Mouse (Mus musculus): ENCODE results near the gene Cyp4f16. TPM values are rescaled to one million over a fixed set of nuclear protein-coding genes. Genes with fewer than 3 reads are reported as not detected.
"Not testable (repeated sequence)": the region's sequence is repeated elsewhere in the genome, so short reads cannot be mapped to it uniquely, and the experiment has no call there.

The Cyp4f16 gene
- 11.4 and 13.2 TPM in 2 replicates for polyA plus RNA-seq (2016; fragmentation: Nextera tagmentation; extraction: Ambion mirVana)

GRCm38 (mm10) chr17:32536051-32536866 lies at the start of gene Cyp4f16:
Gene Cyp4f16, plus strand, starts transcription at chr17:32536558.
- WGBS: 18% methylated on average over 5 of the region's 5 CpGs
- DNase-seq (ENCODE audit: low spot score): peak; percentile 61
- not testable (repeated sequence) for H3K27me3 ChIP-seq (ENCODE audit: low read depth, poor library complexity, severe bottlenecking); H3K36me3 ChIP-seq; H3K9me3 ChIP-seq (replicated peaks)
- H3K4me3 ChIP-seq: peak within 1 kb of the TSS; percentile 48
- H3K27ac ChIP-seq (replicated peaks): peak within 1 kb of the TSS; percentile 64
- H3K4me1 ChIP-seq: peaks cover 17% of the 10 kb centered on the region

- H3K36me3 ChIP-seq: no peaks in the 10 kb centered on the region
- H3K4me1 ChIP-seq: 0 out of 2 replicates have a peak, but pooled peaks cover 6% of the 10 kb centered on the region
- 7% methylated on average over 30 of the region's 30 CpGs for WGBS
- H3K9me3 ChIP-seq (replicated peaks): peaks cover 10% of the 10 kb centered on the region; the same call in 1 of the 2 replicates
- peak overlapping the region; percentile 53 for H3K4me3 ChIP-seq
- peaks cover 35% of the 10 kb centered on the region for H3K27me3 ChIP-seq (ENCODE audit: low read depth, poor library complexity, severe bottlenecking)
- peak; percentile 57 for DNase-seq (ENCODE audit: low spot score)
- peak overlapping the region; percentile 55; the same call in 1 of the 2 replicates for H3K27ac ChIP-seq (replicated peaks)
Measured at GRCm38 (mm10) chr17:32492349-32492980, 43.9 kb upstream of the Cyp4f16 start.

GRCm38 (mm10) chr17:32494601-32495000 lies 41.8 kb upstream of the Cyp4f16 start:
- Histone ChIP-seq H3K36me3 (no peaks in the 10 kb centered on the region), H3K27ac (replicated peaks) (no peak overlapping the region), H3K4me3 (no peak overlapping the region), H3K9me3 (replicated peaks) (peaks cover 10% of the 10 kb centered on the region; the same call in 1 of the 2 replicates), H3K4me1 (0 out of 2 replicates have a peak, but pooled peaks cover 6% of the 10 kb centered on the region), H3K27me3 (ENCODE audit: low read depth, poor library complexity, severe bottlenecking) (peaks cover 34% of the 10 kb centered on the region)
- 50% methylated on average over 1 of the region's 1 CpGs for WGBS
- peak; percentile 51 for DNase-seq (ENCODE audit: low spot score)

GRCm38 (mm10) chr17:32500511-32500910 lies 35.8 kb upstream of the Cyp4f16 start:
- not testable (repeated sequence) for DNase-seq (ENCODE audit: low spot score); H3K36me3 ChIP-seq; H3K27me3 ChIP-seq (ENCODE audit: low read depth, poor library complexity, severe bottlenecking); H3K9me3 ChIP-seq (replicated peaks); H3K4me1 ChIP-seq; H3K4me3 ChIP-seq; H3K27ac ChIP-seq (replicated peaks)
- 82% methylated on average over 4 of the region's 4 CpGs for WGBS

- Histone ChIP-seq H3K36me3 (no peaks in the 10 kb centered on the region), H3K9me3 (replicated peaks) (0 out of 2 replicates have a peak, but pooled peaks cover 5% of the 10 kb centered on the region), H3K27ac (replicated peaks) (no peak overlapping the region), H3K27me3 (ENCODE audit: low read depth, poor library complexity, severe bottlenecking) (no peaks in the 10 kb centered on the region), H3K4me1 (peaks cover 11% of the 10 kb centered on the region), H3K4me3 (no peak overlapping the region)
- 79% methylated on average over 3 of the region's 3 CpGs for WGBS
- no peak for DNase-seq (ENCODE audit: low spot score)
Measured at GRCm38 (mm10) chr17:32501051-32501450, 35.3 kb upstream of the Cyp4f16 start.

GRCm38 (mm10) chr17:32503111-32503510 lies 33.2 kb upstream of the Cyp4f16 start:
- Histone ChIP-seq H3K4me3 (no peak overlapping the region), H3K27ac (replicated peaks) (no peak overlapping the region), H3K4me1 (peaks cover 23% of the 10 kb centered on the region), H3K9me3 (replicated peaks) (no peaks in the 10 kb centered on the region), H3K36me3 (no peaks in the 10 kb centered on the region), H3K27me3 (ENCODE audit: low read depth, poor library complexity, severe bottlenecking) (no peaks in the 10 kb centered on the region)
- WGBS: 82% methylated on average over 2 of the region's 2 CpGs
- no peak for DNase-seq (ENCODE audit: low spot score)

- peak; percentile 89 for DNase-seq (ENCODE audit: low spot score)
- no peaks in the 10 kb centered on the region for H3K27me3 ChIP-seq (ENCODE audit: low read depth, poor library complexity, severe bottlenecking)
- H3K4me1 ChIP-seq: peaks cover 23% of the 10 kb centered on the region
- WGBS: 2% methylated on average over 30 of the region's 30 CpGs
- peak within 1 kb of the TSS; percentile 60 for H3K4me3 ChIP-seq
- H3K9me3 ChIP-seq (replicated peaks): no peaks in the 10 kb centered on the region
- H3K36me3 ChIP-seq: 0 out of 2 replicates have a peak, but pooled peaks cover 7% of the 10 kb centered on the region
- peak within 1 kb of the TSS; percentile 88 for H3K27ac ChIP-seq (replicated peaks)
Measured at GRCm38 (mm10) chr17:32505851-32506728, 30.3 kb upstream of the Cyp4f16 start, which contains the start of gene Cyp4f17. Gene Cyp4f17, plus strand, starts transcription at chr17:32506050.

GRCm38 (mm10) chr17:32506729-32507245 lies 29.6 kb upstream of the Cyp4f16 start:
- H3K9me3 ChIP-seq (replicated peaks): no peaks in the 10 kb centered on the region
- H3K27me3 ChIP-seq (ENCODE audit: low read depth, poor library complexity, severe bottlenecking): no peaks in the 10 kb centered on the region
- H3K27ac ChIP-seq (replicated peaks): peak overlapping the region; percentile 88
- no peak for DNase-seq (ENCODE audit: low spot score)
- peak overlapping the region; percentile 60 for H3K4me3 ChIP-seq
- 42% methylated on average over 9 of the region's 9 CpGs for WGBS
- 0 out of 2 replicates have a peak, but pooled peaks cover 7% of the 10 kb centered on the region for H3K36me3 ChIP-seq
- peaks cover 23% of the 10 kb centered on the region for H3K4me1 ChIP-seq

GRCm38 (mm10) chr17:32516126-32516525 lies 20.2 kb upstream of the Cyp4f16 start:
- WGBS: 83% methylated on average over 5 of the region's 5 CpGs
- H3K27me3 ChIP-seq (ENCODE audit: low read depth, poor library complexity, severe bottlenecking): no peaks in the 10 kb centered on the region
- DNase-seq (ENCODE audit: low spot score): no peak
- no peak overlapping the region for H3K4me3 ChIP-seq
- H3K9me3 ChIP-seq (replicated peaks): no peaks in the 10 kb centered on the region
- 0 out of 2 replicates have a peak, but pooled peaks cover 3% of the 10 kb centered on the region for H3K36me3 ChIP-seq
- no peaks in the 10 kb centered on the region for H3K4me1 ChIP-seq
- H3K27ac ChIP-seq (replicated peaks): no peak overlapping the region

GRCm38 (mm10) chr17:32521981-32522380 lies 14.4 kb upstream of the Cyp4f16 start:
- H3K4me3 ChIP-seq: no peak overlapping the region
- no peaks in the 10 kb centered on the region for H3K4me1 ChIP-seq
- H3K27ac ChIP-seq (replicated peaks): no peak overlapping the region
- WGBS: 90% methylated on average over 5 of the region's 5 CpGs
- H3K9me3 ChIP-seq (replicated peaks): no peaks in the 10 kb centered on the region
- H3K36me3 ChIP-seq: peaks cover 23% of the 10 kb centered on the region
- DNase-seq (ENCODE audit: low spot score): no peak
- no peaks in the 10 kb centered on the region for H3K27me3 ChIP-seq (ENCODE audit: low read depth, poor library complexity, severe bottlenecking)

GRCm38 (mm10) chr17:32522386-32522785 lies 14.0 kb upstream of the Cyp4f16 start:
- H3K27ac ChIP-seq (replicated peaks): no peak overlapping the region

GRCm38 (mm10) chr17:32522816-32523215 lies 13.5 kb upstream of the Cyp4f16 start:
- 90% methylated on average over 5 of the region's 5 CpGs for WGBS
- Histone ChIP-seq H3K27ac (replicated peaks) (no peak overlapping the region), H3K9me3 (replicated peaks) (no peaks in the 10 kb centered on the region)

More at GRCm38 (mm10) chr17:32522386-32522785, 14.0 kb upstream of the Cyp4f16 start:
- WGBS: 88% methylated on average over 4 of the region's 4 CpGs
- H3K36me3 ChIP-seq: peaks cover 23% of the 10 kb centered on the region
- no peak overlapping the region for H3K4me3 ChIP-seq
- DNase-seq (ENCODE audit: low spot score): no peak
- no peaks in the 10 kb centered on the region for H3K4me1 ChIP-seq
- no peaks in the 10 kb centered on the region for H3K27me3 ChIP-seq (ENCODE audit: low read depth, poor library complexity, severe bottlenecking)
- no peaks in the 10 kb centered on the region for H3K9me3 ChIP-seq (replicated peaks)

More at GRCm38 (mm10) chr17:32522816-32523215, 13.5 kb upstream of the Cyp4f16 start:
- Histone ChIP-seq H3K36me3 (peaks cover 22% of the 10 kb centered on the region), H3K4me1 (no peaks in the 10 kb centered on the region), H3K27me3 (ENCODE audit: low read depth, poor library complexity, severe bottlenecking) (no peaks in the 10 kb centered on the region), H3K4me3 (no peak overlapping the region)
- no peak for DNase-seq (ENCODE audit: low spot score)
